In genomic region chr7:75793654-75794335, GRCm38 (mm10) we compare ENCODE assay signal across 20 mouse cellular contexts. TPM values are rescaled to one million over a fixed set of nuclear protein-coding genes. Genes with fewer than 3 reads are reported as not detected.
DNase-seq lines count a peak whose midpoint lies in the region; ATAC-seq and TF ChIP-seq lines count a peak whose summit lies in the region.
"Had no signal": no experiment of that assay in that cellular context is flagged by ENCODE, and none has a peak within 500 bp of the region (broad histone marks: within the 10 kb centered on the region; RNA-seq: fewer than 3 reads in every experiment).

No protein-coding gene starts in this region.

- H3K27me3 ChIP-seq in spleen, adult 2 months (ENCODE audit: control insufficient read depth, insufficient read depth, low read length): no peaks in the 10 kb centered on the region
- no peaks in the 10 kb centered on the region for H3K27me3 ChIP-seq in midbrain, postnatal 0 days (ENCODE audit: insufficient read depth, low read length)
- H3K27me3 ChIP-seq: embryonic facial prominence, embryonic 12.5 days; forebrain, embryonic 15.5 days; heart, embryonic 13.5 days; hindbrain, embryonic 15.5 days; midbrain, embryonic 12.5 days had no signal

- no peak for TF ChIP-seq CTCF in gastrocnemius, adult 2 months (IDR thresholded peaks at IDR 0.05)
- TF ChIP-seq CTCF in spleen, adult 2 months (IDR thresholded peaks at IDR 0.05; ENCODE audit: extremely low read depth, insufficient read depth, insufficient read length, insufficient replicate concordance): no peak
- TF ChIP-seq CTCF in midbrain, postnatal 0 days (IDR thresholded peaks at IDR 0.05): no peak

- intact Hi-C loops in gastrocnemius, adult 2 months (cut with DNase I): no loop called here

- peak overlapping the region; percentile 70 for H3K27ac ChIP-seq in gastrocnemius, adult 2 months
- 0 out of 2 replicates have a peak overlapping the region, but pooled peaks have one; percentile 20 for H3K27ac ChIP-seq in spleen, adult 2 months (ENCODE audit: insufficient read depth, low read length)
- H3K27ac ChIP-seq in brown adipose tissue, adult 24 weeks (replicated peaks; ENCODE audit: low read depth, low read length): peak overlapping the region; percentile 76
- H3K27ac ChIP-seq in midbrain, postnatal 0 days (ENCODE audit: low read depth, low read length): no peak overlapping the region
- H3K27ac ChIP-seq: embryonic facial prominence, embryonic 12.5 days; forebrain, embryonic 15.5 days; heart, embryonic 13.5 days; hindbrain, embryonic 15.5 days; kidney, postnatal 0 days; midbrain, embryonic 12.5 days had no signal

- H3K9ac ChIP-seq in midbrain, postnatal 0 days (replicated peaks; ENCODE audit: low read length, poor library complexity, severe bottlenecking): no peak overlapping the region
- H3K9ac ChIP-seq: embryonic facial prominence, embryonic 12.5 days; forebrain, embryonic 15.5 days; heart, embryonic 13.5 days; hindbrain, embryonic 15.5 days; lung, embryonic 14.5 days; midbrain, embryonic 12.5 days had no signal

- no peaks in the 10 kb centered on the region for H3K36me3 ChIP-seq in spleen, adult 2 months (ENCODE audit: control insufficient read depth, insufficient read depth, low read length)
- no peaks in the 10 kb centered on the region for H3K36me3 ChIP-seq in midbrain, postnatal 0 days (ENCODE audit: insufficient read depth, low read length)
- H3K36me3 ChIP-seq: embryonic facial prominence, embryonic 12.5 days; forebrain, embryonic 15.5 days; heart, embryonic 13.5 days; hindbrain, embryonic 15.5 days; midbrain, embryonic 12.5 days had no signal

- DNase-seq in gastrocnemius, adult 2 months: no peak
- no peak for DNase-seq in gastrocnemius, adult 18-20 months (ENCODE audit: low spot score)
- no peak for DNase-seq in spleen, adult 2 months (ENCODE audit: low read depth in 1 of 2, low spot score in 2 of 2)
- no peak for DNase-seq in spleen, postnatal 10 days (ENCODE audit: low spot score in 2 of 2)
- peak; percentile 34 for DNase-seq in naive thymus-derived CD4-positive, alpha-beta T cell, adult 2 months (ENCODE audit: low read depth)
- DNase-seq in left cerebral cortex, adult 18-20 months (ENCODE audit: low spot score in 2 of 2): no peak
- no peak for DNase-seq in midbrain, postnatal 0 days (ENCODE audit: low spot score)
- DNase-seq: cerebellum, adult 9-10 months; liver; lung, embryonic 14.5 days; lung, postnatal 4 days; right cerebral cortex, postnatal 14 days; thymus, postnatal 25 days had no signal

- H3K9me3 ChIP-seq in midbrain, postnatal 0 days (ENCODE audit: low read length): no peaks in the 10 kb centered on the region
- H3K9me3 ChIP-seq: embryonic facial prominence, embryonic 12.5 days; forebrain, embryonic 15.5 days; heart, embryonic 13.5 days; hindbrain, embryonic 15.5 days; midbrain, embryonic 12.5 days had no signal

- WGBS in spleen, adult 2 months: 33% methylated on average over 3 of the region's 3 CpGs
- 52% methylated on average over 3 of the region's 3 CpGs for WGBS in midbrain, postnatal 0 days

- no peak for TF ChIP-seq POLR2A in spleen, adult 2 months (IDR thresholded peaks at IDR 0.05; ENCODE audit: low read depth, low read length)

- no peak overlapping the region for H3K4me2 ChIP-seq in midbrain, postnatal 0 days (ENCODE audit: low read depth, low read length, poor library complexity, severe bottlenecking)
- H3K4me2 ChIP-seq: embryonic facial prominence, embryonic 12.5 days; forebrain, embryonic 15.5 days; heart, embryonic 13.5 days; hindbrain, embryonic 15.5 days; lung, embryonic 14.5 days; midbrain, embryonic 12.5 days had no signal

- peaks cover 26% of the 10 kb centered on the region for H3K4me1 ChIP-seq in spleen, adult 2 months (ENCODE audit: control insufficient read depth, insufficient read depth, insufficient read length)
- peaks cover 13% of the 10 kb centered on the region for H3K4me1 ChIP-seq in brown adipose tissue, adult 24 weeks (ENCODE audit: control insufficient read depth, insufficient read depth, insufficient read length, low read length)
- no peaks in the 10 kb centered on the region for H3K4me1 ChIP-seq in midbrain, postnatal 0 days (ENCODE audit: insufficient read depth, low read length)
- H3K4me1 ChIP-seq: forebrain, embryonic 15.5 days had no signal

- no peak for ATAC-seq in midbrain, postnatal 0 days (ENCODE audit: low FRiP score)
- ATAC-seq: forebrain, embryonic 15.5 days had no signal

- H3K4me3 ChIP-seq in gastrocnemius, adult 2 months: no peak overlapping the region
- H3K4me3 ChIP-seq in spleen, adult 2 months (ENCODE audit: extremely low read depth, insufficient read depth, insufficient read length): no peak overlapping the region
- no peak overlapping the region for H3K4me3 ChIP-seq in brown adipose tissue, adult 24 weeks (ENCODE audit: insufficient read depth, low read depth, low read length)
- H3K4me3 ChIP-seq in midbrain, postnatal 0 days (ENCODE audit: low read depth, low read length): no peak overlapping the region
- H3K4me3 ChIP-seq: embryonic facial prominence, embryonic 12.5 days; forebrain, embryonic 15.5 days; heart, embryonic 13.5 days; hindbrain, embryonic 15.5 days; midbrain, embryonic 12.5 days had no signal

RNA-seq across cellular contexts. Expression of gene Klhl25, which starts 54.3 kb away (rescaled TPM):
- 1 to 10 TPM; 4.0 to 4.6 TPM for total RNA-seq in gastrocnemius, adult 2 months (2021)
- total RNA-seq in gastrocnemius, adult 18-20 months (2021): 1 to 10 TPM; 2.6 to 3.2 TPM
- polyA plus RNA-seq in spleen, adult 2 months (2012; rRNA removed): 17.6 and 22.2 TPM in 2 replicates
- polyA plus RNA-seq in brown adipose tissue, adult 24 weeks (2012; ENCODE audit: insufficient read depth, insufficient read length, missing spikeins): 4.7 and 8.6 TPM in 2 replicates
- 10 to 100 TPM in 1 of 2 experiments, 1 to 10 TPM in 1; 9.5 to 10.1 TPM for total RNA-seq in left cerebral cortex, adult 18-20 months (2021)
- total RNA-seq in midbrain, postnatal 0 days (2014; rRNA removed): 34.2 and 35.3 TPM in 2 replicates
- polyA plus RNA-seq in midbrain, postnatal 0 days (2015; fragmentation: Nextera tagmentation; extraction: Ambion mirVana): 12.6 and 13.9 TPM in 2 replicates
